Mouse (Mus musculus): ENCODE data around the gene Nes. TPM values are rescaled to one million over a fixed set of nuclear protein-coding genes. Genes with fewer than 3 reads are reported as not detected.

Nes gene
- polyA plus RNA-seq, 1 experiment from 2014 or later, result 1.4 TPM

GRCm38 (mm10) chr3:88010634-88011265 lies 39.9 kb downstream of the Nes start:
- ATAC-seq (ENCODE audit: low read depth), result no peak
- Histone ChIP-seq H3K4me3 (ENCODE audit: low read depth, low read length) (no peak overlapping the region), H3K9ac (ENCODE audit: low read depth, low read length) (no peak overlapping the region), H3K4me1 (ENCODE audit: control insufficient read depth, low read depth, low read length) (no peaks in the 10 kb centered on the region), H3K4me2 (ENCODE audit: low read depth, low read length) (no peak overlapping the region), H3K9me3 (replicated peaks; ENCODE audit: control insufficient read depth, low read length) (no peaks in the 10 kb centered on the region), H3K27me3 (ENCODE audit: control insufficient read depth, insufficient read depth, low read depth, low read length) (no peaks in the 10 kb centered on the region), H3K27ac (ENCODE audit: low read length) (no peak overlapping the region), H3K36me3 (ENCODE audit: control insufficient read depth, insufficient read depth) (no peaks in the 10 kb centered on the region)
- 4% methylated on average over 6 of the region's 6 CpGs for WGBS (ENCODE audit: insufficient replicate concordance)

- ATAC-seq (ENCODE audit: low read depth), result peak; percentile 89
- Histone ChIP-seq H3K4me3 (ENCODE audit: low read depth, low read length) (peak overlapping the region; percentile 60), H3K9ac (ENCODE audit: low read depth, low read length) (0 out of 2 replicates have a peak overlapping the region, but pooled peaks have one; percentile 20), H3K4me2 (ENCODE audit: low read depth, low read length) (peak overlapping the region; percentile 82), H3K9me3 (replicated peaks; ENCODE audit: control insufficient read depth, low read length) (no peaks in the 10 kb centered on the region), H3K27me3 (ENCODE audit: control insufficient read depth, insufficient read depth, low read depth, low read length) (peaks cover 70% of the 10 kb centered on the region), H3K4me1 (ENCODE audit: control insufficient read depth, low read depth, low read length) (peaks cover 11% of the 10 kb centered on the region), H3K27ac (ENCODE audit: low read length) (no peak overlapping the region), H3K36me3 (ENCODE audit: control insufficient read depth, insufficient read depth) (no peaks in the 10 kb centered on the region)
- 2% methylated on average over 66 of the region's 66 CpGs for WGBS (ENCODE audit: insufficient replicate concordance)
These were observed 51.7 kb downstream of the Nes start for GRCm38 (mm10) chr3:88022322-88023191.

- Histone ChIP-seq H3K4me1 (ENCODE audit: control insufficient read depth, low read depth, low read length) (peaks cover 11% of the 10 kb centered on the region), H3K36me3 (ENCODE audit: control insufficient read depth, insufficient read depth) (no peaks in the 10 kb centered on the region), H3K27ac (ENCODE audit: low read length) (no peak overlapping the region), H3K27me3 (ENCODE audit: control insufficient read depth, insufficient read depth, low read depth, low read length) (peaks cover 70% of the 10 kb centered on the region), H3K4me2 (ENCODE audit: low read depth, low read length) (peak overlapping the region; percentile 82), H3K9ac (ENCODE audit: low read depth, low read length) (0 out of 2 replicates have a peak overlapping the region, but pooled peaks have one; percentile 20), H3K4me3 (ENCODE audit: low read depth, low read length) (peak overlapping the region; percentile 60), H3K9me3 (replicated peaks; ENCODE audit: control insufficient read depth, low read length) (peaks cover 3% of the 10 kb centered on the region)
- 1% methylated on average over 80 of the region's 81 CpGs for WGBS (ENCODE audit: insufficient replicate concordance)
- no peak; the same call in 1 of the 2 replicates for ATAC-seq (ENCODE audit: low read depth)
These were observed 52.6 kb downstream of the Nes start for GRCm38 (mm10) chr3:88023192-88024074.

GRCm38 (mm10) chr3:88026823-88027222 lies 55.9 kb downstream of the Nes start:
- ATAC-seq (ENCODE audit: low read depth), result no peak
- peaks cover 11% of the 10 kb centered on the region for H3K4me1 ChIP-seq (ENCODE audit: control insufficient read depth, low read depth, low read length)
- H3K4me3 ChIP-seq (ENCODE audit: low read depth, low read length), result no peak overlapping the region
- WGBS (ENCODE audit: insufficient replicate concordance), result 43% methylated on average over 7 of the region's 7 CpGs
- no peak overlapping the region for H3K4me2 ChIP-seq (ENCODE audit: low read depth, low read length)
- H3K27ac ChIP-seq (ENCODE audit: low read length), result no peak overlapping the region
- peaks cover 60% of the 10 kb centered on the region for H3K27me3 ChIP-seq (ENCODE audit: control insufficient read depth, insufficient read depth, low read depth, low read length)
- H3K9me3 ChIP-seq (replicated peaks; ENCODE audit: control insufficient read depth, low read length), result peaks cover 3% of the 10 kb centered on the region
- H3K9ac ChIP-seq (ENCODE audit: low read depth, low read length), result no peak overlapping the region
- no peaks in the 10 kb centered on the region for H3K36me3 ChIP-seq (ENCODE audit: control insufficient read depth, insufficient read depth)

GRCm38 (mm10) chr3:88027434-88028186 lies 56.7 kb downstream of the Nes start, which contains the start of gene Hapln2:
Gene Hapln2, minus strand, starts transcription at chr3:88027583.
- peaks cover 3% of the 10 kb centered on the region for H3K9me3 ChIP-seq (replicated peaks; ENCODE audit: control insufficient read depth, low read length)
- H3K27me3 ChIP-seq (ENCODE audit: control insufficient read depth, insufficient read depth, low read depth, low read length), result peaks cover 57% of the 10 kb centered on the region
- no peaks in the 10 kb centered on the region for H3K36me3 ChIP-seq (ENCODE audit: control insufficient read depth, insufficient read depth)
- H3K9ac ChIP-seq (ENCODE audit: low read depth, low read length), result no peak within 1 kb of the TSS
- H3K4me3 ChIP-seq (ENCODE audit: low read depth, low read length), result no peak within 1 kb of the TSS
- H3K4me1 ChIP-seq (ENCODE audit: control insufficient read depth, low read depth, low read length), result peaks cover 9% of the 10 kb centered on the region
- WGBS (ENCODE audit: insufficient replicate concordance), result 40% methylated on average over 5 of the region's 5 CpGs
- no peak within 1 kb of the TSS for H3K4me2 ChIP-seq (ENCODE audit: low read depth, low read length)
- ATAC-seq (ENCODE audit: low read depth), result no peak
- no peak within 1 kb of the TSS for H3K27ac ChIP-seq (ENCODE audit: low read length)

Other genes starting within 250 kb of the Nes start
- 0.07 and 0.18 TPM in 2 replicates for gene Lrrc71, start 222.5 kb upstream of the Nes start, polyA plus RNA-seq (2015; fragmentation: Nextera tagmentation; extraction: Ambion mirVana)
- gene Ntrk1, start 175.9 kb upstream of the Nes start, polyA plus RNA-seq (2015; fragmentation: Nextera tagmentation; extraction: Ambion mirVana), result 0.16 and 0.18 TPM in 2 replicates
- 0.01 TPM in 1 of 2 replicates, not detected in the other for gene Insrr, start 174.1 kb upstream of the Nes start, polyA plus RNA-seq (2015; fragmentation: Nextera tagmentation; extraction: Ambion mirVana)
- gene Pear1, start 146.8 kb upstream of the Nes start, polyA plus RNA-seq (2015; fragmentation: Nextera tagmentation; extraction: Ambion mirVana), result 6.0 and 6.5 TPM in 2 replicates
- 0.29 and 0.37 TPM in 2 replicates for gene Sh2d2a, start 124.3 kb upstream of the Nes start, polyA plus RNA-seq (2015; fragmentation: Nextera tagmentation; extraction: Ambion mirVana)
- gene Prcc, start 85.5 kb upstream of the Nes start, polyA plus RNA-seq (2015; fragmentation: Nextera tagmentation; extraction: Ambion mirVana), result 4.1 and 4.7 TPM in 2 replicates
- gene Hdgf, start 64.8 kb upstream of the Nes start, polyA plus RNA-seq (2015; fragmentation: Nextera tagmentation; extraction: Ambion mirVana), result 53.6 and 57.1 TPM in 2 replicates
- gene Mrpl24, start 51.6 kb upstream of the Nes start, polyA plus RNA-seq (2015; fragmentation: Nextera tagmentation; extraction: Ambion mirVana), result 35.1 and 35.8 TPM in 2 replicates
- gene Isg20l2, start 40.8 kb upstream of the Nes start, polyA plus RNA-seq (2015; fragmentation: Nextera tagmentation; extraction: Ambion mirVana), result 17.2 and 17.5 TPM in 2 replicates
- gene Rrnad1, start 40.4 kb upstream of the Nes start, polyA plus RNA-seq (2015; fragmentation: Nextera tagmentation; extraction: Ambion mirVana), result 5.2 and 5.7 TPM in 2 replicates
- 0.09 and 0.25 TPM in 2 replicates for gene Crabp2, start 22.4 kb upstream of the Nes start, polyA plus RNA-seq (2015; fragmentation: Nextera tagmentation; extraction: Ambion mirVana)
- 0.04 TPM in 1 of 2 replicates, not detected in the other for gene Bcan, start 29.2 kb downstream of the Nes start, polyA plus RNA-seq (2015; fragmentation: Nextera tagmentation; extraction: Ambion mirVana)
- not detected in 2 replicates for gene Hapln2, start 56.5 kb downstream of the Nes start, polyA plus RNA-seq (2015; fragmentation: Nextera tagmentation; extraction: Ambion mirVana)
- 13.2 and 14.1 TPM in 2 replicates for gene Gpatch4, start 72.0 kb downstream of the Nes start, polyA plus RNA-seq (2015; fragmentation: Nextera tagmentation; extraction: Ambion mirVana)
- 83.2 and 85.0 TPM in 2 replicates for gene Naxe, start 87.4 kb downstream of the Nes start, polyA plus RNA-seq (2015; fragmentation: Nextera tagmentation; extraction: Ambion mirVana)
- not detected in 2 replicates for gene Ttc24, start 107.2 kb downstream of the Nes start, polyA plus RNA-seq (2015; fragmentation: Nextera tagmentation; extraction: Ambion mirVana)
- 7.3 and 7.6 TPM in 2 replicates for gene Iqgap3, start 110.9 kb downstream of the Nes start, polyA plus RNA-seq (2015; fragmentation: Nextera tagmentation; extraction: Ambion mirVana)
- 5.2 and 7.9 TPM in 2 replicates for gene Mef2d, start 171.3 kb downstream of the Nes start, polyA plus RNA-seq (2015; fragmentation: Nextera tagmentation; extraction: Ambion mirVana)

All from liver, embryonic 16.5 days (tissue).